Mouse (Mus musculus) stomach, postnatal 0 days (tissue): ENCODE measurements around the gene Gm5767.

ENCODE experiments used
- CTCF ChIP-seq: IDR thresholded peaks from 2 replicates; pipeline ENCODE4 v1.5.1; 2016; ENCODE audit warnings: antibody characterized with exemption, low read depth, mild to moderate bottlenecking, moderate library complexity
- EP300 ChIP-seq: optimal IDR thresholded peaks from 2 replicates; pipeline ENCODE3; 2016; ENCODE audit warnings: antibody characterized with exemption

DNA sequence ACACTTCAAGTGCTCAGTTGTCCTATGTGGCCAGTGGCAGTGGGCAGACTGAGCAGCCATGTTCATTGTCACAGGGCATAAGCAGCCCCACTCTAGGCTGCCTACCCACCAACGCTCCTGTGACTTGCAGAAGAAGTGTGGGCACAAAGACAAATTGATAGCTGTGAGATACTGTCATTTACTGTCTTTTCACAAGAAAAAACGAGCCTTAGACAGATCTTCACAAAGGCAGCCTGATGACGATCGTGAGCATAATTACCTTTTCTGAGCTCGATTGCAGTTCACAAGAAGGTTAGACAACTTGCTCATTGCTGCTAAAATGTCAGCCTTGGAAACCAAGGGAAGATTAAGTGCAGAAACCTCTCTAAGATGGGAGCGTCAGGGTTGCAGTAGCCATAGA, 25.5 kb upstream of the Gm5767 start:
- TF ChIP-seq CTCF, result no peak
- TF ChIP-seq EP300, result no peak
